Mouse (Mus musculus): ENCODE results near the gene Foxj1.

The Foxj1 gene

DNA sequence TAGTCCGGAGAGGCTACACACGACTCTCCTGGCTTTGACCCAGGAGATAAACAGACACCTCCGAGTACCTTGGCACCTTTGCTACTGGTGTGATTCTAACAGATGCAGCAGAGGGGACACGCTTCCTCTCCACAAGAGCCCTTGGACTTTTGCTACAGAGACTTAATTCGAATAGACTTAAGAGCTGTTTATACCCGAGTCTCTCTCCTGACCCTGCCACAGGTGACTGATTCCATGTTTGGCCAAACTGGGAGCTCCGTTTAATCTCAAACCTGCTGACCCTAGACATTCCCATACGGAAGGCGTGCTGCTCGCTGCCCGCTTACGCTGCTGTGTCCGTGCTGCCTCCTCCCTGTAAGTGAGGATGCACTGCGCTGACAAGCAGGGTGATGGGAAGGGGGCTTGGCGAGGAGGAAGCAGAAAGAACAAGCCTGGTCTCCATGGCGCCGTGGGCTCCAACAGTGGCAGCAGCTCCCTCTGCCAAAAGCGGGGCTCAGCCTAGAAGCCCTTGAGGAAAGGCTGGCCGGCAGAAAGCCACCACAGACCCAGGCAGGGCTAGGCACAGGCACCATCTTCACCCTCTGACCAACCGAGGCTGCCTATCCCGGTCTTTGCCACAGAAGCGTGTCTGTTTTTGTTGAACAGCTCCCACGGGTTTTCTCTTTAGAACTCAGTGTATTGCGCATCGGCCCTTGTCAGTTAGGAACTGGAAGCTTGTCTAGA, 7.0 kb upstream of the Foxj1 start:
- DNase-seq (ENCODE audit: low spot score), result no peak

DNA sequence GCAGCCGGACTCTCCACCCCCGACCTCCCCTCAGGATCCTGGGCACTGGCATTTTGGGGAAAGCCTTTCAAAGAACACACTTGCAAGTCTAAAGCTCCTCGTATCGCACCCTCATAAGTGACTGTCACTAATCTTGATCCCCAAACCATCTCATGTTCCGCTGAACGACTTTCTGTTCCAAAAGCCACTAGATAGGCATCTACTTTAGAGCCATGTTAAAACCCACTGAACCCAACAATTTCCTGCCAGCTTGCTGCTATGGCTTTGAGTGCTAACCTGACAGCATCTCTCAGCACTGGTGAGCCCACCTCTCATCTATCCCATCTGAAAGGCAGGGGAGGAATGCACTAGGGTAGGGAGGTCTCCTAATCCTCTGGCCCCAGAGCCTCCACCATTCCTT, 2.3 kb upstream of the Foxj1 start:
- DNase-seq (ENCODE audit: low spot score), result no peak

DNA sequence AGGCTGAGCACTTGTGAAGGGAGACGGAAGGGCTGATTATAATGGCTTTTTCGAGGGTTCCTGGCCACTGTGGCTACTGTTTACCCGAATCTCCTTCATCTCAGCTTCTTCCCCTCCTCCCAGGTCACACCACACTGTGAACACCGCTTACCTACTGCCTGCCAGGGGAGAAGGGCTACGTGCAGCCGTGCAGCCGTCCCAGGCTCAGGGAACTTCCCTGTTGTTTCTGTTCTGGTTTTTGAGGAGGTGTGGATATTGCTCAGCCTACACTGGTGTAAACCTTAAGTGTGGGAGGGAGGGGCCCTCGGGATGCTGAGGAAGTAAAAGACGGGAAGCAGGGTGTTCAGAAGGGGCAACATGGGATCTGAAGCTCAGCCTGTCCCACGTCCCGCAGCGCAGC, 1.8 kb upstream of the Foxj1 start:
- no peak for DNase-seq (ENCODE audit: low spot score)

DNA sequence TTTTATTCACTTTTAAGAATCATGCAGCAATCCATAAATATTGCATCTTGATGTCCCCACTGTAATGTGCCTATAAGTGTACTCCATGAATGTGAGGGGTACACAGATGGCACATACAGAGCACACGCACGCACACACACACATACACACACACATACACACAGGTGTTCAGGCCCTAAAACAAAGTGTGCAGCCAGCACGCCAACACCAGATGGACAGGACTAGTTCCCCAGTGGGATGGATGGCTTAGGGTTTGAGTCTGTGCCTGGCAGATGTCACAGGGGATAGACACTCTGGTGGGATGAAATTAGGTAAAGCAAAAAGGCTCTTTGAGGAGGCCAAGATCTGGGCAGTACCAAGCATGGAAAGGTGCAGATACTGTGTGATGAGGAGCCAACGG, 1.2 kb upstream of the Foxj1 start:
- DNase-seq (ENCODE audit: low spot score), result no peak

DNA sequence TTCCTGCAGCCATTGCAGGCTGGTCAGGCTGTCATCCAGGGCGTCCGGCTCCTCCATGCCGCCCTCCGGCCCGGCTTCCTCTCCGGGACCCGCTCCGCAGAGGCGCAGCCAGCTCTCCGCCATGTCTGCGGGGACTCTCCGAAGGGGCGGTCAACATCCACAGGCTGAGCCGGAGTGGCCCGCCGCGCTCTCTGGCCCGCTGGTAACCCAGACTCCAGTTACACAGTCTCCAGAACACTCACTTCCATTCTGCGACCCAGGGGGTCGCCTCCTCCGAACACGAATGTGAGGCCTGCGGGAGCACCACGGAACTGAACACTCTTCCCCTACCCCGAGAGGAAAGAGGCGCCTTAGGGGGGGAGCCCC, 799 bp downstream of the Foxj1 start:
- no peak for DNase-seq (ENCODE audit: low spot score)

DNA sequence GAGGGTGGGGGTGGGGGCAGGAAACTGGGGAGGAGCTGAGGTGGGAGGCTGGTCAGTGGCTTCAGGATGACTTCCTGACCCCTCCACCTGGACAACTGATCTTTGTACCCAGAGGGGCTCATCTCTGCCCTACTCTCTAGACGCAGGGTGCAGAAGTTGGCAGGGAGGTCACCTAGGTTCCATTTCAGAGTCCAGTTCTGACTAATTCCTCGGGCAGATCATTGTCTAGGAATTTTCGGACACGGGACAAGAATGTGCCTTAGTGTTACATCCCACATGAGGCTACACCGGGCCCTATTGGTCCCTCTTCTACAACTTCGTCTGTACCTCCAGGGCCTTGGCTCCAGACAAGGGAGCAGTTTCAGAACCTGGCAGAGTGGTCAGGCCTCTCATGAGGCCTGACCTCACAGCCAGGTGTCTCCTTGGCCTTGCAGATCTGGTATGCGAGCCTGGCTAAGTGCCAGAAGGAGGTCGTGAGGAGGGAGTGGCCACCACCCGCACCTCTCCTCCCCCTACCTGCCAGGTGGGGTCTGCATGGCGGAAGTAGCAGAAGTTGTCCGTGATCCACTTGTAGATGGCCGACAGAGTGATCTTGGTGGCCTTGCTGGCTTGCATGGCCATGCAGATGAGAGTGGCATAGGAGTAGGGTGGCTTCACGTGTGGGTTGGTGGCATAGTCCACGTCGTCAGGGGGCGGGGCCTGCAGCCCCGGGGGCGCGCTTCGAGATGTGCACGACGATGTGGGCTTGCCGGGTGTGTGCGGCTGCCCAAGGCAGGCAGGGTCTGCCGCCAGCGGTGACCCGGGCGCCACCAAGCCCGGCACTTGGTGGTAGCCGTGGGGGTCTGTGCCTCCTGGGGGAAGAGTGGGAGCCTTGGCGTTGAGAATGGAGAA, 1.4 kb downstream of the Foxj1 start:
- DNase-seq (ENCODE audit: low spot score), result peak; percentile 59

DNA sequence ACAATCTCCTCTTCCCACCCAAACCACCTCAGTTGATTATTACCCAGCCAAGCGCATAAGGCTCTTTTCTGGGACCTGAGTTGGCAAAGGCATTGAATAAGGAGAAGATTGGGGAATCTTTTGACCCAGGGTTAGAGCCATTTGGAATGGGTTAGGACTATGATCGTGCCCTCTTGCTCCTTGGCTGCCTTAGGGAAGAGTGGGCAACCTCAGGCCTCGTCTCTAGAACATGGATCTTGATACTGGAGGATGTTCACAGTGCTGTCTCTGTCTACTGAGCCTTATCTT, 2.3 kb downstream of the Foxj1 start:
- DNase-seq (ENCODE audit: low spot score), result no peak

DNA sequence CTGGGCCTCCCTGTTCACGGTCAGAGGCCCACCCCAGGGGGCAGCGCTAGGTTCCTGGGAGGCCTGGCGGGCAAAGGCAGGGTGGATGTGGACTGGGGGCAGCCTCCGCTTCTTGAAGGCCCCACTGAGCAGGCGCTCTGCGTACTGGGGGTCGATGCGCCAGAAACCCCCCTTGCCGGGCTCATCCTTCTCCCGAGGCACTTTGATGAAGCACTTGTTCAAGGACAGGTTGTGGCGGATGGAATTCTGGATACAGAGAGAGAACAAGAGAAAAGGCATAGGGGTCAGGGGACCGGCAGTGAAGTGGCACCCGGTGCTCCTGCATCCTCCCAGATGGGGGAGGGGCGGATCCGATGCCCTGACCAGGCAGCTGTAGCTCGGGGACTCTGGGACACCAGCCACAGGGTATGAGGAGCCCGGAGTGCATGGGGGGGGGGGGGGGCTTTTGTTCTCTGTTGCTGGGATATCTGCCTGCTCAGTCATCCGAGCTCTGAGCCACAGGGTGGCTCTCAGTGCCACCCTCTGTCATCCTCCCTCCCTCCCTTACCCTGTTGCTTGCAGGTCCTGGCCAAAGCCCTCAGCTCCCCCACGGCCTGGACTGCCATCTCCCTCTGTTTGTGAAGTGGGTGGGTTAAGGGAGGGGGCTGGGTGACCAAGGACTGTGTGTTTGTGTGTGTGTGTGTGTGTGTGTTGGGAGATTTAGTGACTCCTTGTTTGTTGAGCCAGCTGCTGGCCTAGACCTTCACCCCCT, 2.8 kb downstream of the Foxj1 start:
- no peak for DNase-seq (ENCODE audit: low spot score)

DNA sequence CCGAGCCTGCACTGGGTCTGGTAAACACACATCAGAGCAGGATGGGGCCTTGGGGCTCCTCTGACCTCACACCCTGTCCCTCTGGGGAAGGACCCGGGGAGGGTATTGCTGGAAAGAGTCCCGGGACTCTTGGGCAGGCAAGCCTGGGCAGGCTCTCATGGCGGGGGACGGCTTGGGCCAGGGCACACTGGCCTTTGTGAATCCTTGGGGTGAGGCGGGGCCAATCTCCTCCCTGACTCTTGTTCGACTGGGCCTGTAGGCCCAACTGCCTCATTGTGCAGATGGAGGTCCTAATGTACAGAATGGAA, 5.0 kb downstream of the Foxj1 start:
- DNase-seq (ENCODE audit: low spot score), result no peak

DNA sequence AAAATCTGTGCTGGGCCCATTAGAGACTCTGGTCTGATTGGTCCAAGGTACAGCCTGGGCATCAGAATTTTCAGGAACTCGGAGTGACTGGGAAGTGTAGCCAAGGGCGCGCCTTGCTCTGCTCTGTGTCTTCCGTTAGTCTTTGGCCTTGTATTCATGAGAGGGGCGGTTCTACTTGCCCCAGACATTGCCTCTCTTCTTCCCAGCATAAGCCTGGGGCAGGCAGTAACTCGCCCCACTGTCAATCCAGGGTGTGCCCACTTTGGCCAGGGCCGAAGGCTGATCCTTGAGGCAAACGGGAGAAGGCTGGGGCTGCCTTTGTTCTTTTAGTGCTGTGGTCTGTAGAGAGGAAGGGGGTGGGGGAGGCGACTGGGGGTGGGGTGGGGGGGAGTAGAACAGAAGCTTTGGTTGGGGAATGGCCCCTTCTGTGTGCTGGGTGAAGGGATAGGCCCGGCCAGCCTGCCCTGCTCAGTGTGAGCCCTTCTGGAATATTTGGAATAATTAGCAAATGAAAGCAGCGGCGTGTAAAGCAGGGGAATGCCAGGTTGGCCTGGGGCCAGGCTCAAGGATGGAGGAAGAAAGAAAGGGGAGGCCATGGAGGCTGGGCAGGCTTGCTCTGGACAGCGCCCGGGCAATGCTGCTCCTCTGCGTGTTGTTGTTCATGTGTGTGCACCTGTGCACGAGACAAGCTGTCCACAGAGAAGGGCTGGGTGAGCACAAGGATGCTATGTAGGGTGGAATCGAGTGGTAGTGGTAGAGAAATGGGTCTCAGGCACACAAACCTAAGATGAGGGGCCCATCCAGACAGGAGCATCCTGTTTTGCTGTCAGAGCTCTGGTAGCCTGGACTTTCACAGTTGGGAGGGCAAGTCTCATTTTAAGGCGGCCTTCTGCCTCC, 5.6 kb downstream of the Foxj1 start:
- DNase-seq (ENCODE audit: low spot score), result peak; percentile 64

DNA sequence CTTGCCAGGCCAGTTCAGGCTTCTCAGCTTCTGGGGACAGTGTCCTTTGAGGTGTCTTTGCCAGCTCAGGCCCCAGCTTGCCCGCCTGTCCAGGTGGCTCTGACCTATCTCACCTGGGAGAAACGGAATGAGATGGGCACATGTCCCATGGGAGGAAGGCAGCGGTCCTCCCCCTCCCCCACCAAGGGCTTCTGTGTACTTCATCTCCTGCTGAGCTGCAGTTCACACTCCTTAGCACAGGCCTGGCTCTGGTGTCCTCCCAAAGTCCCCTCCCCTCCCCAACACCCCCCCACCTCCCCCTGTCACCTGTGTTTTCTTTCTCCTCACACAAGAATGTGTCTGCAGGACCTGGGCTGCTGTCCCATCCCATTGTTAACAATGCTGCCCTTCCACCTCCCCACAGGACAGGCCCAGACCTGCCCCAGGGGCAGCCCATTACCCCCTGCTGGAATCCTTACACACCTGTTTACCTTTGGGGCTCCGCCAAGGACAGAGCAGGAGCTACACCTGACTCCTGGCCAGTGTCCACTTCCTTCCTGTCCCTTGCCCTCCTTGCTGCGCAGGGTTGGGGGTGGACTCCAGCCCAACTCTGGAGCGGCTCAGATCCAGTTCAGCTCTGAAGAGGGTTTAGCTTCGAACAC, 8.1 kb downstream of the Foxj1 start:
- no peak for DNase-seq (ENCODE audit: low spot score)

DNA sequence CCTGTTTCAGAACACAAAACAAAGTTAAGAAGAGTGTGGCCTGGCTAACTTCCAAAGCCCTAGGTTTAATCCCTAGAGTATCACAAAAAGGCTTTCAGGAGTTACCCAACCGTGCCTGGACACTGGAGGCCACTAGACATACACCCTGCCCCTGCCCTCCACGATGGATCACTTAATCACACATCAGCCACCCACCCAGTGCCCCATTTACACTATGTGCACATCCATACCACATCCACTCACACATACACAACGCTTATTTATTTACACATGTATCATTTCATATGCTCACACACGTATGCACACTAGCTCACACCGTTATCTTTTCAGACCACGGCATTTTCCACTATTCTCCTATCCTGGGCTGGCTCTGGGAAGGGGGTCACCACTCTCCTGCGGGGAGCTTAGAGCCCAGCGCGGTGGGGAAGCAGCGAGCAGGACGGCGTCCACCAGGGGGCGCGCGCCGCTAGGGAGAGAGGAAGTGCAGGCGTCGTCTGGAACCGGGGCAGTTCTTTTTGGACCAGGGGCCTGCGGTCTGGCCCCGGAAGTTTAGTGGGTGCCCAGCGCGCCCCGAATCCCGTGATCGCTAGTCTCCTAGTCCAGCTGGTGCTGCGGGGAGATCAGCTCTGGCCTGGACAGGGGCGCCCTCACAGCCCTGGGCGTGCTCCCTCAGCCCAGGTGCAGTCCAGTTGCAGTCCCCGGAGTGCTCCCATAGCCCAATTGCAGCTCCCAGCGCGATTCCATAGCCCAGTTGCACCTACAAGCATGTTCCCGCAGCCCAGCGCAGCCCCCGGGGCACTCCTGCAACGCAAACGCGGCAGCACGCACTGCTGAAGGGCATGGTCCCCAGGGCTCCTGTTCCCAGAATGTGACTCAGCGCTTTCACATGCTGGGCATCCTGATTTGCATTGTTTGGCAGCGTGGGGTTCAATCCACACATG, 16.2 kb downstream of the Foxj1 start:
- DNase-seq (ENCODE audit: low spot score), result peak; percentile 99

DNA sequence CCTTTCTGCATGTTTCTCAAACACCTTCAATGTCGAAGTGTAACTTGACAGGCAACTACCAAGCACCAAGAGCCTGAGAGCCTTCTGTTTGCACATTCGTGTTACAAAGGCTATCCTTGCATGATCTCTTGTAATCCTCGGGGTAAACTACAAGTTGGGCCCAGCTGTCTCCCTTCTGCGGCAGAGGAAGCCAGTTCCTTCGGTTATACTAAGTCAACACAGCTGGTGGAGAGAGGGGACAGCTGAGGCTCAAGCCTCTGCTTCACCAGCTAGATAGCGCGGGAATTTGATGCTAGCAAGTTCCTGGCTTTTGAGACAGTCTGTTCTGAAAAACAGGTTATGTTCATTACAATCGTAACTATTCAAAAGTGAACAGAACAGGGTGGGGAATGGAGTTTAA, 22.8 kb downstream of the Foxj1 start:
- DNase-seq (ENCODE audit: low spot score), result no peak

DNA sequence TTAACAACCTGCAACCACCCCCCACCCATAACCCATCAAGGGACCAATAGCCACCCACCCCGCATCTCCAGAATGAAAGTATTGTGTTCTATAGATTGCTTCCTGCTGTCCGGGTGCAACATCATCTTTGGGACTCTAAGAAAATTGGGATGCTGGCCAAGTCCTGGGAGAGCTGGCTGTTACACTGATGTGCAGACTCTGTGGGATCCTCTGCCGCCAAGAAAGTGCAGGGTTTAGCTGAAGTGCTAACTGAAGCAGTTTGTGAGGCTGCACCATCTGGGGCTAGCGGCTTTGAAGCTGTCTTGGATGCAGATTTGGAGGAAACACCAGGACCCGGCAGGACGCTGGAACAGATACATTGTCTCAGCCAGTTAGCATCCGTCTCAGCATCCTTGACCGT, 24.0 kb downstream of the Foxj1 start:
- DNase-seq (ENCODE audit: low spot score), result no peak

DNA sequence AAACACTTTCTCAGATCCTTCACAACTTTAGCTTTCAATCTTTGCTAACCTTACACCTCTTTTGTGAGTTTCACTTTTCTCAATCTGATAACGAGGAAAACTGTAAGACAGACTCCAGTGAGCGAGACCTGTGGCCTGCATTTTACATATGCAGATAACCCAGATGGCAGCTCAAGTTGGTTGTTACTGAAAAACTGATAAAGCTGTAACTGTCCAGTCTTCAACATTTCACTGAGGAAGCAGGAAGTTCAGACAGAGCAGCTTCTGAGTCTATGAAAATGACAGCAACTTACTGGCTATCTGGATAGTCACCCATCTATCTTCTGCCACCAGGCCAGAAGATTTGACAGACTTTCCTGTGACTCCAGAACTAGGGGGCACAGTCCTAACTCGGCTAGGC, 25.6 kb downstream of the Foxj1 start:
- no peak for DNase-seq (ENCODE audit: low spot score)

DNA sequence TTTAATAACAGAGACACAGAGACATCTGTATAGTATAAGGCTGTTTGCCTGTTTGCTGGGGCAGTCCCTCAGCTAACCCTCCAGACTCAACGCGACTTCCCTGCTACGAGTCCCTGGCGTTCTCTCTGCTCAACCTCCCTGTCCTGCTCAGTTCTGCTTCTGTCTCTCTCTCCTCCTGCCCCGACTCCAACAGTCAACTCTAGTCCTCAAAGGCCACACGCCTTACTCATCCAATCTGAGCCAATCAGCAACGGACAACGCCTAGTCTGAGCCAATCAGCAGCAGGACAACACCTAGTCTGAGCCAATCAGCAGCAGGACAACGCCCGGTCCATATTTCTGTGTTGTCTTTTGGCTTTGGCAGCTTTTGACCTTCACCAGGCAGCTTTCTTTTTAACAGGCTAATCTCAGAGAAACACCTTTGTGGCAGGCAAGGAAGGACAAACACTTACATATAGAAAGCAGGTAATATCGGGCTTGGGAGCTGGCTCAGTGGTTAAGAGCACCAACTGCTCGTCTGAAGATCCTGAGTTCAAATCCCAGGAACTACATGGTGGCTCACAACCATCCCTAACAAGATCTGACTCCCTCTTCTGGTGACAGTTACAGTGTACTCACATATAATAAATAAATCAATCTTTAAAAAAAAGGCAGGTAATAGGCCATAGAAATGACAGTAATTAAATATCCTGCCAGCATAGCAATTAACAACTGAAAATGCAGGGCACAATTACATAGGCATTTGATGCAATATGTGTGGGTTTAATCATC, 27.3 kb downstream of the Foxj1 start:
- no peak for DNase-seq (ENCODE audit: low spot score)

DNA sequence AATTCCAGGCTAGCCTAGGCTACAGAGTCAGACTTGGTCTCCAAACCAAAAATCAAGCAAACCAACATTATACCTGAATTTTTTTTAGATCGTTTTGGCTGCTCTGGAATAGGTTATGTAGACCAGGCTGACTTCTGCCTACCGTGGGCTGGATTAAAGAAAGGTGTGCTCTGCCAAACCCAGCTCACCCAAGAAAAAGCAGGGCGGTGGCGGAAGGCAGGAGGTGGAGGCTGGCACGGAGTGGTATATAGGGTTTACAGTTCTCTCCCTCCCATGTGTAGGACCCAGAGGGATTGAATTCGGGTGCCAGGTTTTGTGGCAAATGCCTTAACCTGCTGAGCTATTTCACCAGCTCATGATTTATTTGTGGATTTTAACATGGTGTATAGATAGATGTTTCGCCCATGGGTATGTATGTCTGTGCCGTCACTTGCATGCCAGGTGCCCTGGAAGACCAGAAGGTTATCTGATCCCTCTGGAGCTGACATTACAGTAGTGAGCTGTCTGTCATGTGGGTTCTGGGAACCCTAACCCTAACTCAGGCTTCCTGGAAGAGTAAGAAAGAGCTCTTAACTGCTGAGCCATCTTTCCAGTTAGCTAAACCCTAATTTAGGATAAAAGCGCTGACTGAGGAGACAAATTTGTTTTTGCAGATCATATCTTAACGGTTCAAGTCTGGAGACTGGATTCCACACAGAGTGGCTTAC, 28.0 kb downstream of the Foxj1 start, which contains the start of gene Exoc7:
Exoc7 (minus strand) TSS at position 215 of the 707 bp plus-strand sequence.
- no peak for DNase-seq (ENCODE audit: low spot score)

DNA sequence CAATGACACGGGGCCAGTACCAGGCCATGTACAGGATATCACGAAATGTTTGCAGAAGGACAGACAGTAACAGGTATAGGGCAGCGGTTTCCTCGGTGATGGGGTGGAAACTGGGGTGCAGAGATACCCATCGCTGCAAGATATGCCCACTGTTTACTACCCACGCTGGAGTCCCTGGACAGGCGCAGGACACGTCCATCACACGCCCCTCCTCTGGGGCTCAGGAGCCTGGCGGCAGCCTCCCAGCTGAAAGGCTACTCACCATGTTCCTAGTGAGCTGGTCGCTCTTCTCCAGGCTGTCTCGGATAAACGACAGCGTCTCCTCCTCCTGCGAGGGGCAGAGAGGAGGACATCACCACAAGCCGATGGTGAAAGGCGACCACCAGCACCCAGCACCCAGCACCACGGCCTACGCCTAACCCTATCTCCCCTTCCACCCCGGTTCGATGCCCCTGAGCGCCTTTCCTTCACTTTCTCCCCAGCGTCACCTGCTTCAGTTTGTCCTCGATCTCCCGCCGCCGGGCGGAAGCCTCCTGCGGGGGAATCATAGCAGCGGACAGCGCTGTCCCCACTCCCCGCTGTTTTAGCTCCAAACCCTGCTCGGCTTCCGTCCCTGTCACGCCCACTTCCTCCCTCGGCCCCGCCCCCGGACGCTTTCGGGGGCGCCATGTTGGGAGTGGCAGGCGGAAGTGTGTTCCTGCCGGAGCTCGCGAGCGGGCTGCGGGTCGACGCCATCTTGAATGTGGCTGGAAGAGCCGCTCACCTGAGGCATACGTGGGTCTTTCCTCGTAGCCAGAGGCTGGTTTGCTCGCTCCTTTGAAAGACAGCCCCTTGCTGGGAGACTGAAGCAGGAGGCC, 28.8 kb downstream of the Foxj1 start:
- peak; percentile 99 for DNase-seq (ENCODE audit: low spot score)

Measured in testis, postnatal 10 days (tissue).